Mouse (Mus musculus): ENCODE results near the gene Gng4.

GRCm38 (mm10) chr13:13845021-13845420, 61.2 kb downstream of the Gng4 start:
- TF ChIP-seq CTCF (IDR thresholded peaks at IDR 0.05; ENCODE audit: low read depth) (no peak), EP300 (IDR thresholded peaks at IDR 0.05; ENCODE audit: low read depth) (no peak)
